Mouse (Mus musculus) CD8-positive naive resting alpha-beta T cell, adult 2 months (primary cell): ENCODE results near the gene Npdc1.
"Not testable (repeated sequence)": the region's sequence is repeated elsewhere in the genome, so short reads cannot be mapped to it uniquely, and the experiment has no call there.

Experiments used
- DNase-seq, 2 experiments: peaks; one replicate each; pipeline ENCODE4 v3.0.0; 2022; ENCODE audit warnings: low read depth in 2 of 2, low spot score in 2 of 2

Npdc1 gene

GRCm38 (mm10) chr2:25394281-25395221, 4.6 kb upstream of the Npdc1 start:
- DNase-seq, result no peak

GRCm38 (mm10) chr2:25395721-25396596, 3.2 kb upstream of the Npdc1 start, which contains the start of gene Entpd2:
Gene Entpd2, plus strand, starts transcription at chr2:25395874.
- no peak for DNase-seq

DNA sequence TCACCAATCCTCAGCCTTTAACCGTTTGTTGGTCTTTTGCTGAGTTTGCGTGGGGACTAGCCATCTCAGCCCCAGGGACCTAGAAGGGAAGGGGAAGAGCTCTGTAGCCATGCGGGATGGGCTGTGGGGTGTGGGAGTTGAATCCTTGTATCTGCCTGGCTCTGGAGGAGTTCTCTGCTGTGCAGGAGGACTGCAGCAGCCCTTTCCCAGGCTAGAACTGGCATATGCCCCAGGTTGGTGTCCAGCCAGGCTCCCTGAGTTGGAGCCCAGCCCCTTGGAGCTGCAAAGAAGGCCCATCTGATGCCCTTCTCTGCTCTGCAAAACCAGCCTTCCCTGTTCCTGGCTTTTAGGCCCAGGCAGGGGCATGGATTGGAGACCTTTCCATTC, 2.6 kb upstream of the Npdc1 start:
- DNase-seq, result no peak

- DNase-seq, result no peak
Observed at GRCm38 (mm10) chr2:25397010-25397409, 2.1 kb upstream of the Npdc1 start.

DNA sequence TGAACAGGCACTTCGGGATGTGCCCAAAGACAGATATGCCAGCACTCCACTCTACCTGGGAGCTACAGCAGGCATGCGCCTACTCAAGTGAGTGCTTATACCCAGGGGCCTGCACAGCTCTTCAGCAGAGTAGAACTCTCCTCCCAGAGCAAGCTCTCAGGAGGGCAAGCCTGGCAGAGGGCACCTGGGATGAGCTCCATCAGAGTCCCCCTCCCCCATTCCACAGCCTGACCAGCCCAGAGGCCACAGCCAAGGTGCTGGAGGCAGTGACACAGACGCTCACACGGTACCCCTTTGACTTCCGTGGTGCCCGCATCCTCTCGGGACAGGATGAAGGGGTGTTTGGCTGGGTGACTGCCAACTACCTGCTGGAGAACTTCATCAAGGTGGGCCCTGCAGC, 1.1 kb upstream of the Npdc1 start:
- no peak for DNase-seq

- no peak for DNase-seq
Observed at GRCm38 (mm10) chr2:25400291-25400690, 1.1 kb downstream of the Npdc1 start.

DNA sequence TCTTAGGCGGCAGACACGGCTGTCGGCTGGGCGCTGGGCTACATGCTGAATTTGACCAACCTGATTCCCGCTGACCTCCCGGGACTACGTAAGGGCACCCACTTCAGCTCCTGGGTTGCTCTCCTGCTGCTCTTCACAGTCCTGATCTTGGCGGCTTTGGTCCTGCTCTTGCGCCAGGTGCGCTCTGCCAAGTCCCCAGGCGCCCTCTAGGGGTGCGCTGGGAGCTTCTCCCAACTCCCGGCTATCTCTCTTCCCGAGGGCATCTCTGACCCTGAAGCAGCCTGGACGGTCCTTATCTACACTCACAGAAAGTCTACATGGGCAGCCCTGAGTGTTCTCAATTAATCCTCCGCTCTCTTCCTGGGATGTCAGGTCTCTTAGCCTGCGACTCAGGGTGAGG, 1.6 kb downstream of the Npdc1 start:
- DNase-seq, result no peak

- peak; percentile 74 to 85 for DNase-seq
Observed at GRCm38 (mm10) chr2:25402377-25402971, 3.3 kb downstream of the Npdc1 start.

DNA sequence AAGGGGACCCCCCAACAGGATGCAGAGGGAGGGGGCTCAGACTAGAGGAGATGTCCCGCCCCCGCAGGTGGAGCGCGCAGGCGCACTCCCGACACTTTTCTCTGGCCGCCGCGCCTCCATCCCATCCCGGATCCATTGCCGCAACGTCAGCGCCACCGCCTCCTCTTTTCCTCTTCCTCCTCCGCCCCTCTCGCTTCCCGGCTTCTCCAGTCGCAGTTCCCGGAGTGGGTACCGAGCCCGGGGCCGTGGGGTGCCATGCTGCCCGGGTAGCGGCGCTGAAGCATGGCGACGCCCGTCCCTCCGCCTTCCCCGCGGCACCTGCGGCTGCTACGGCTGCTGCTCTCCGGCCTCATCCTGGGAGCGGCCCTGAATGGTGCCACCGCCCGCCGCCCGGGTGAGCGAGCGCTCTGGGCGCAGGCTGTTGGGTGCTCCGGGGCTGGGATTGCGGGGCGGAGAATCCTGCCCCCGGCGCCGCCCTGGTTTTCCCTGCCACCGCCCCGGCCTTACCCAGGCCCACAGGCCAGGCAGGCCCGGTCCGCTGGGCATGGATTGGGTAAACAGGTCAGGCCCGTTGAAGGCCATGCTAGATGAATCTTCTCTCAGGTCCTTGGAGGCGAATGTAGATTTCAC, 3.9 kb downstream of the Npdc1 start:
- DNase-seq, result peak in 1 of 2 experiments; percentile 8

DNA sequence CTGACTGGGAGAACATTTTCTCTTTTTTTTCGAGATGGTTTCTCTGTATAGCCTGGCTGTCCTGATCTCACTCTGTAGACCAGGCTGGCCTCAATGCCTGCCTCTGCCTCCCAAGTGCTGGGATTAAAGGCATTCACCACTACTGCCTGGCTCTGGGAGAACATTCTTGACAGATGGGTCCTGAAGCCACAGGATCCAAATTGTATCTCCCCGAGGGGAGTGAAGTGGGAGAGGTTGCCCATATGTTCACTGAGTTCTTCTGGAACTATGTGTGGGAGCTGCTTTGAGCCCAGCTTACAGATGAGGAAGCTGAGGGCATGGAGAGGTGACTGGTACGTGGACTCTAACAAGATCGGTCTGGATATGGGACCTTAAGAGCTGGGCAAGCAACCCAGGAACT, 4.8 kb downstream of the Npdc1 start:
- no peak for DNase-seq

DNA sequence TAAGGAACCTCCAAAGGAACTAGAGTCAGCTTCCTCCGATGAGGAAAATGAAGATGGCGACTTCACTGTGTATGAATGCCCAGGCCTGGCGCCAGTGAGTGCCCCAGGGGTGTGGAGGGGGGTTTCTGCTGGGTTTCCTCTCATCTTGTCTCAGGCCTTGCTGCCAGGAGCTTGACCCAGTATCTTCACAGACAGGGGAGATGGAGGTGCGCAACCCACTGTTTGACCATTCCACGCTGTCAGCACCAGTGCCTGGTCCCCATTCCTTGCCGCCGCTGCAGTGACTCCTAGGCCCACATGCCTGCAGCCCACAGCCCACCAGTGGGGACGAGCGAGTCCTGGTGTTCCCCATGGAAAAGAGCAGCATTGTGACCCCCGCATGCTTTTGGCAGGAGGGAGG, 9.8 kb downstream of the Npdc1 start:
- DNase-seq, result no peak

DNA sequence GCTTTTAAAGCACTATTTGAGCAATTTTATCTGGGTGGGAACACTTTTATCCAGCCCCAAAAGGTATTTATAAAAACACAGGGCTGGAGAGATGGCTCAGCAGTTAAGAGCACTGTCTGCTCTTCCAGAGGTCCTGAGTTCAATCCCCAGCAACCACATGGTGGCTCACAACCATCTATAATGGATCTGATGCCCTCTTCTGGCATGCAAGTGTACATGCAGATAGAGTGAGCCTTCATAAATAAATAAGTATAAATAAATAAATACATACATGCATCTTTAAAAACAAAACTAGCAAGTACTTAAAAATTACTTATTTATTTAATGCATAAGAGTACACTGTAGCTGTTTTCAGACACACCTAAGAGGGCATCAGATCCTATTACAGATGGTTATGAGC, 14.3 kb downstream of the Npdc1 start:
- DNase-seq, result not testable (repeated sequence)

- no peak for DNase-seq
Observed at GRCm38 (mm10) chr2:25417426-25417825, 18.3 kb downstream of the Npdc1 start.

DNA sequence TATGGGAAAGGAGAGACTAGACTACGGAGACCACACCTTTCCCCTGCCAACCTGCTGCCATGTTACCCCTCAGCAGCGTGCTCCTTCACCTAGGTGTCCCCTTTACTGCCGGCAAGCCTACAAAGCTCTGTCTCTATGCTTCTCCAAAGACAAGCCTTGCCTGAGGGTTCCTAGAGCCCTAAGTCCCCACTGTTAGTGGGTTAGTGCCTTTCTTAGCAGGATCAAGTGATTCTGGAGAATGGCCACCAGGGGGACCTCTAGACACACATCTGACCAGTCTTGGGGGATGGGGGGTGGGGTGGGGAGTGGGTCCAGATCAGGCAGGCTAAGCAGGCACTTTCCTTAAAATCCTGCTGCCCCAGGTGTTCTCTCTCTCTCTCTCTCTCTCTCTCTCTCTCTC, 22.7 kb downstream of the Npdc1 start:
- peak; percentile 26 to 46 for DNase-seq

GRCm38 (mm10) chr2:25422587-25423410, 23.6 kb downstream of the Npdc1 start, which contains the start of gene Fut7:
Gene Fut7, plus strand, starts transcription at chr2:25423267.
- DNase-seq, result peak; percentile 35 to 43

- no peak for DNase-seq
Observed at GRCm38 (mm10) chr2:25423626-25424025, 24.5 kb downstream of the Npdc1 start.

DNA sequence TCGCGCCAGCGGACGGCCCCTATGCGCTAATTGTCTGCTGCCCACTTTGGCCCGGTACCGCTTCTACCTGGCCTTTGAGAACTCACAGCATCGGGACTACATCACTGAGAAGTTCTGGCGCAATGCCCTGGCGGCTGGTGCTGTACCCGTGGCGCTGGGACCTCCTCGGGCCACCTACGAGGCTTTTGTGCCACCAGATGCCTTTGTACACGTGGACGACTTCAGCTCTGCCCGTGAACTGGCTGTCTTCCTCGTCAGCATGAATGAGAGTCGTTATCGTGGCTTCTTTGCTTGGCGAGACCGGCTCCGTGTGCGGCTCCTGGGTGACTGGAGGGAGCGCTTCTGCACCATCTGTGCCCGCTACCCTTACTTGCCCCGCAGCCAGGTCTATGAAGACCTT, 26.3 kb downstream of the Npdc1 start:
- no peak for DNase-seq

- DNase-seq, result peak; percentile 42 to 63
Observed at GRCm38 (mm10) chr2:25426721-25427191, 27.6 kb downstream of the Npdc1 start.

- no peak for DNase-seq
Observed at GRCm38 (mm10) chr2:25427256-25427655, 28.1 kb downstream of the Npdc1 start.
